In the genomic region with DNA sequence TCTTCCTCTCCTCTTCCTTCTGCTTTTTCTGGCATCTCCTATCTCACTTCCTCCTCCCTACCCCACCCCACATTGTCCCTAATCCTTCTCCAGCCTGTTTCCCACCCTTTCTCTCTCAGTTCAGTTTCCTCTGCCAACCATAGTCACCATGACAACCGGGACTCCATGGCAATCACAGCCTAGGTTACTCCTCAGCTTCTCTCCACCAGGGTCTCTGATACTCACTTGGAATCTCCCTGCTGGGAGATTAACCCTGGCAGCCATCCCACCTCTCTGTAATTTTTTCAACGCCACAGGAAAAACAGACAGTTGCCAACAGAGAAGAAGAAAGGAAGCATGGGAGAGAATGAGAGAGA, we compare ENCODE assay signal across 13 mouse cellular contexts.
DNase-seq lines count a peak whose midpoint lies in the region; ATAC-seq and TF ChIP-seq lines count a peak whose summit lies in the region.
"Had no signal": no experiment of that assay in that cellular context is flagged by ENCODE, and none has a peak within 500 bp of the region (broad histone marks: within the 10 kb centered on the region; RNA-seq: fewer than 3 reads in every experiment).

No protein-coding gene starts in this region.

- H3K27me3 ChIP-seq in forebrain, postnatal 0 days (ENCODE audit: insufficient read depth, low read length): no peaks in the 10 kb centered on the region
- H3K27me3 ChIP-seq in midbrain, embryonic 11.5 days (ENCODE audit: control insufficient read depth, insufficient read depth, low read length): no peaks in the 10 kb centered on the region
- H3K27me3 ChIP-seq in heart, embryonic 12.5 days (replicated peaks): no peaks in the 10 kb centered on the region

- no peaks in the 10 kb centered on the region for H3K36me3 ChIP-seq in forebrain, postnatal 0 days (ENCODE audit: insufficient read depth)
- no peaks in the 10 kb centered on the region for H3K36me3 ChIP-seq in midbrain, embryonic 11.5 days (ENCODE audit: control insufficient read depth, insufficient read depth, low read length)
- H3K36me3 ChIP-seq in heart, embryonic 12.5 days: no peaks in the 10 kb centered on the region

- no peak overlapping the region for H3K9ac ChIP-seq in forebrain, postnatal 0 days
- no peak overlapping the region for H3K9ac ChIP-seq in midbrain, embryonic 11.5 days (ENCODE audit: low read length)
- no peak overlapping the region for H3K9ac ChIP-seq in heart, embryonic 12.5 days

- peak overlapping the region; percentile 60; the same call in 1 of the 2 replicates for H3K27ac ChIP-seq in cortical plate, adult 2 months (ENCODE audit: insufficient read depth, low read length)
- H3K27ac ChIP-seq in forebrain, postnatal 0 days (ENCODE audit: low read depth, low read length): peak overlapping the region; percentile 62; the same call in 1 of the 2 replicates
- H3K27ac ChIP-seq in midbrain, embryonic 11.5 days (ENCODE audit: low read depth, low read length): no peak overlapping the region
- H3K27ac ChIP-seq in heart, embryonic 12.5 days (ENCODE audit: poor library complexity, severe bottlenecking): no peak overlapping the region

- no peak overlapping the region for H3K4me3 ChIP-seq in cortical plate, adult 2 months (ENCODE audit: insufficient read depth, low read length)
- H3K4me3 ChIP-seq in forebrain, postnatal 0 days (ENCODE audit: low read depth, low read length): no peak overlapping the region
- H3K4me3 ChIP-seq in midbrain, embryonic 11.5 days (ENCODE audit: low read depth, low read length): no peak overlapping the region
- no peak overlapping the region for H3K4me3 ChIP-seq in heart, embryonic 12.5 days
- H3K4me3 ChIP-seq: erythroblast, embryonic 14.5 days had no signal

- no peak for TF ChIP-seq CTCF in cortical plate, adult 2 months (IDR thresholded peaks at IDR 0.05; ENCODE audit: extremely low read depth, insufficient read depth, low read length)
- peak; percentile 23; the same call in 1 of the 2 replicates for TF ChIP-seq CTCF in forebrain, postnatal 0 days (IDR thresholded peaks at IDR 0.05; ENCODE audit: low read depth)

- TF ChIP-seq POLR2A in cortical plate, adult 2 months (IDR thresholded peaks at IDR 0.05; ENCODE audit: extremely low read depth, insufficient read depth, low read length): no peak

- 12% methylated on average over 2 of the region's 2 CpGs for WGBS in forebrain, postnatal 0 days
- 27% methylated on average over 2 of the region's 2 CpGs for WGBS in midbrain, embryonic 11.5 days
- 32% methylated on average over 2 of the region's 2 CpGs for WGBS in heart, embryonic 12.5 days

- DNase-seq in layer of hippocampus, adult 18-20 months (ENCODE audit: low spot score in 2 of 2): peak; percentile 11 to 42
- DNase-seq in layer of hippocampus, adult 11-12 months (ENCODE audit: low spot score): no peak
- DNase-seq in forebrain, postnatal 0 days: peak; percentile 82
- DNase-seq in midbrain, embryonic 11.5 days (ENCODE audit: low spot score, missing footprints): no peak
- DNase-seq in urinary bladder, adult 18-20 months (ENCODE audit: low spot score in 2 of 2): no peak
- DNase-seq in adrenal gland, adult (ENCODE audit: inconsistent age in 2 of 2, low spot score in 1 of 2): no peak
- DNase-seq: adrenal gland, postnatal 10 days; heart, adult 11 months had no signal

- H3K4me2 ChIP-seq in forebrain, postnatal 0 days (ENCODE audit: low read depth): no peak overlapping the region; the same call in 1 of the 2 replicates
- H3K4me2 ChIP-seq in midbrain, embryonic 11.5 days: no peak overlapping the region
- H3K4me2 ChIP-seq in heart, embryonic 12.5 days: no peak overlapping the region
- H3K4me2 ChIP-seq: liver, embryonic 11.5 days had no signal

- H3K4me1 ChIP-seq in cortical plate, adult 2 months (ENCODE audit: control insufficient read depth, insufficient read depth, low read length): peaks cover 5% of the 10 kb centered on the region
- 0 out of 2 replicates have a peak, but pooled peaks cover 9% of the 10 kb centered on the region for H3K4me1 ChIP-seq in forebrain, postnatal 0 days (ENCODE audit: insufficient read depth)
- no peaks in the 10 kb centered on the region for H3K4me1 ChIP-seq in midbrain, embryonic 11.5 days (ENCODE audit: control insufficient read depth, insufficient read depth, low read length)
- H3K4me1 ChIP-seq in heart, embryonic 12.5 days (replicated peaks): 0 out of 2 replicates have a peak, but pooled peaks cover 3% of the 10 kb centered on the region

- ATAC-seq in forebrain, postnatal 0 days: peak; percentile 95
- ATAC-seq in midbrain, embryonic 11.5 days (ENCODE audit: low FRiP score): peak; percentile 59; the same call in 1 of the 2 replicates
- ATAC-seq in heart, embryonic 12.5 days (ENCODE audit: insufficient number of reproducible peaks, low FRiP score): no peak
- ATAC-seq: inflammation-experienced regulatory T-cells, adult 6 months had no signal

- H3K9me3 ChIP-seq in forebrain, postnatal 0 days (ENCODE audit: low read length): no peaks in the 10 kb centered on the region
- H3K9me3 ChIP-seq in midbrain, embryonic 11.5 days (ENCODE audit: control insufficient read depth, low read length): no peaks in the 10 kb centered on the region
- no peaks in the 10 kb centered on the region for H3K9me3 ChIP-seq in heart, embryonic 12.5 days (replicated peaks)

Comparison
In these comparisons a context has a peak if more than half of its experiments do, and no peak if none do; other contexts are left out.
1. DNase-seq: peak in layer of hippocampus, adult 18-20 months (2 of 2) and forebrain, postnatal 0 days (single experiment); none in layer of hippocampus, adult 11-12 months (single experiment), midbrain, embryonic 11.5 days (single experiment), urinary bladder, adult 18-20 months (0 of 2) and adrenal gland, adult (0 of 2).
2. H3K27ac ChIP-seq: peak in cortical plate, adult 2 months (single experiment) and forebrain, postnatal 0 days (single experiment); none in midbrain, embryonic 11.5 days (single experiment) and heart, embryonic 12.5 days (single experiment).